Mouse (Mus musculus): ENCODE measurements at regions not wholly inside any gene's neighbourhood (a gene's known extent, or its start where the extent isn't known, plus 50 kb on each side); places are given as distances from the start of the nearest gene placed in this dataset.

DNA sequence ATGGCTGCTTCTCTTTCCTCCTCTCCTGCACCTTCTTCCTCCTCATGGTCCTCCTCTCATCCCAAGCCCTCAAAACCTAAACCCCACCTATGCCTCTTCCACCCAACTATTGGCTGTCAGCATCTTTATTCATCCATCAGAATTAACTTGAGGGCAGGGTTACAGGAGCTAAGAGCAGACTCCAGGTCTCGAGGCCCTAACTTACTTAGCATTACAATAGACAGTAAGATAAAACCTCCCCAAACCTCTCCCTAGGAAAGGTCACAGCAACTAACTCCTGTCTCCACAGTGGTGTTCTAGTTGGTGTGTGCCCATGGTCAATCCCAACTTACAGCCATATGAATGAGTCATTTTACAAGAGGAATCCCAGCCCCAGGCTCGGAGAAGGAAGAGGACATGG is 88.3 kb upstream of the Rpl38 start:
- no peaks in the 10 kb centered on the region for H3K4me1 ChIP-seq (ENCODE audit: control insufficient read depth, insufficient read depth, low read length)
- H3K4me2 ChIP-seq (ENCODE audit: low read depth, low read length): no peak overlapping the region
- H3K4me3 ChIP-seq (replicated peaks; ENCODE audit: low read length): no peak overlapping the region
- no peak overlapping the region for H3K9ac ChIP-seq (ENCODE audit: low read length)
- H3K27ac ChIP-seq (ENCODE audit: low read length): no peak overlapping the region
- no peaks in the 10 kb centered on the region for H3K27me3 ChIP-seq (ENCODE audit: control insufficient read depth, insufficient read depth, low read length)
- peaks cover 5% of the 10 kb centered on the region for H3K9me3 ChIP-seq (replicated peaks; ENCODE audit: control insufficient read depth, low read length)
- 77% methylated on average over 2 of the region's 2 CpGs for WGBS
- no peaks in the 10 kb centered on the region for H3K36me3 ChIP-seq (ENCODE audit: control insufficient read depth, insufficient read depth, low read length)
- ATAC-seq (ENCODE audit: insufficient read depth, low FRiP score): no peak

DNA sequence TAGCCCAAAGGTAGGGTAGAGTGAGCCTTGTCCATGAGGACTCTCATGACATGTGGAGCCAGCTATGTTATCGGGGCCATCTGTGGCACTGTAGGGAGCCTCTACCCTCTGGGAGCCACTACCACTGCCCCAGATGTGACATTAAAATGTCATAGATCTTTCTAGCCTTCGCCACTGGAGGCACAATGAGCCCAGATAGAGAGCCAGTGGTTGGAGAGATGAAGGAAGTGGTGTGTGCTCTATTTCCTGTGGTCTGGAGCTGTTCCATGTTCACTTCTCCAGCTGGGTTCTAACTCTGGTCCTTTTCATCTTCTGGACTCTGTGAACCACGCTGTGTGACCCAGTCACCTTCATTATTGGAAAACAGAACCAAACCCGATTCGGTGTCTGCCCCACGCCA is 89.8 kb upstream of the Rpl38 start:
- no peak overlapping the region for H3K27ac ChIP-seq (ENCODE audit: low read length)
- no peak overlapping the region for H3K4me3 ChIP-seq (replicated peaks; ENCODE audit: low read length)
- H3K9ac ChIP-seq (ENCODE audit: low read length): no peak overlapping the region
- H3K36me3 ChIP-seq (ENCODE audit: control insufficient read depth, insufficient read depth, low read length): no peaks in the 10 kb centered on the region
- no peaks in the 10 kb centered on the region for H3K4me1 ChIP-seq (ENCODE audit: control insufficient read depth, insufficient read depth, low read length)
- H3K9me3 ChIP-seq (replicated peaks; ENCODE audit: control insufficient read depth, low read length): peaks cover 6% of the 10 kb centered on the region
- WGBS: 82% methylated on average over 6 of the region's 6 CpGs
- no peaks in the 10 kb centered on the region for H3K27me3 ChIP-seq (ENCODE audit: control insufficient read depth, insufficient read depth, low read length)
- H3K4me2 ChIP-seq (ENCODE audit: low read depth, low read length): no peak overlapping the region
- no peak; the same call in 1 of the 2 replicates for ATAC-seq (ENCODE audit: insufficient read depth, low FRiP score)

DNA sequence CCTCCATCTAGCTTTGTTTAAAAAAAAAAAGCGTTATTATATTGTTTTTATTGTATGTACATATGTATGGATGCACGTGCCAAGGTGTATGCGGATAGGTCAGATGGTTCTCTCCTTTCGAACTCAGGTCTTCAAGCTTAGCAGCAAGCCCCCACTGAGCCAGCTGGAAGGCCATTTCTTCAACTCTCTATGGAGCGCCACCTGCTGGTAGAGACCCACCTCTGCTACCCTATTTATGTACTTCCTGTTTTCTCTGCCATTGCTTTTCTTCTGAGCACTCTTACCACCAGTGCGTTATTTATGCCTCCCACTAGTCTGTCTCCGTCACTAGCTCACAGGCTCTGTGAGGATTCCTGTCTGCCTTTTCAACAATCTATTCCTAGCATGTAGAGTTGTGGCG is 91.5 kb upstream of the Rpl38 start:
- H3K9me3 ChIP-seq (replicated peaks; ENCODE audit: control insufficient read depth, low read length): peaks cover 6% of the 10 kb centered on the region
- no peak overlapping the region for H3K4me3 ChIP-seq (replicated peaks; ENCODE audit: low read length)
- no peak for ATAC-seq (ENCODE audit: insufficient read depth, low FRiP score)
- H3K4me1 ChIP-seq (ENCODE audit: control insufficient read depth, insufficient read depth, low read length): no peaks in the 10 kb centered on the region
- H3K4me2 ChIP-seq (ENCODE audit: low read depth, low read length): no peak overlapping the region
- H3K36me3 ChIP-seq (ENCODE audit: control insufficient read depth, insufficient read depth, low read length): no peaks in the 10 kb centered on the region
- H3K27ac ChIP-seq (ENCODE audit: low read length): no peak overlapping the region
- H3K9ac ChIP-seq (ENCODE audit: low read length): no peak overlapping the region
- no peaks in the 10 kb centered on the region for H3K27me3 ChIP-seq (ENCODE audit: control insufficient read depth, insufficient read depth, low read length)
- WGBS: 81% methylated on average over 8 of the region's 8 CpGs

DNA sequence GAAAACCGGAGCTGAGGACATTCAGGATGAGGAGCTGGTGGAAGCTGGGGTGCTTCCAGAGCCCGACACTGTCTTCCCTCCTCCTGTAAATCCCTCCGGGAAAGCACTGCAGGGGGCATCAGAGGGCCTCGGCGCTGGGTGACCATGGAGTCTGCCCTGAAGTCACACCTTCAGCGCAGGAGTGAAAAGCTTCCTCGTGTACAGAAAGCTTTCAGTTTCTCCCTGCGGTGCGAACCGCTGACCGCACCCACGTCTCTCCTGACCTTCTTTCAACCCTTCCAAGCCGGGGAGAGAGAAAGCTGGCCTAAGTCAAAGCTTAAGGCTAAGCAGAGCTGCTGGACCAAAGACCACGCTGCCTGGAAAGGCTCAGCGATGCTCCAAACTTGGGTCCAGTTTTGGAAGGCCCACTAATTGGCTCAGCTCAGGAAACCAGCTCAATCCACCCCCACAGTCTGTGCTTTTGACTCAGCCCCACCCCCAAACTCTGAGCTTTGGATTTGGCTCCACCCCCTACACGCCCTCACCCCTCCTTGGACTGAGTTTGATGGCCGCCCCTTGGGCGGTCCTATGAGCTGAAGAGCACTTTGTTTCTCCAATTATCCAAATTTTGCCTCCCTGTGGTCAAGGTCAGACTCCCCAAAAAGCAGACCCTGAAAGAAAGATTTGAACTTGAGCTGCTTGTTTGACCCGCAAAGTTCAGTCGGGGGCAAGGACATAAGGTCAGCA is 97.0 kb upstream of the Rpl38 start:
- WGBS: 24% methylated on average over 20 of the region's 20 CpGs
- Histone ChIP-seq H3K9me3 (replicated peaks; ENCODE audit: control insufficient read depth, low read length) (peaks cover 6% of the 10 kb centered on the region), H3K4me1 (ENCODE audit: control insufficient read depth, insufficient read depth, low read length) (0 out of 2 replicates have a peak, but pooled peaks cover 6% of the 10 kb centered on the region), H3K27me3 (ENCODE audit: control insufficient read depth, insufficient read depth, low read length) (peaks cover 4% of the 10 kb centered on the region), H3K36me3 (ENCODE audit: control insufficient read depth, insufficient read depth, low read length) (no peaks in the 10 kb centered on the region), H3K9ac (ENCODE audit: low read length) (no peak overlapping the region), H3K27ac (ENCODE audit: low read length) (no peak overlapping the region), H3K4me2 (ENCODE audit: low read depth, low read length) (peak overlapping the region; percentile 35; the same call in 1 of the 2 replicates), H3K4me3 (replicated peaks; ENCODE audit: low read length) (peak overlapping the region; percentile 15; the same call in 1 of the 2 replicates)
- no peak; the same call in 1 of the 2 replicates for ATAC-seq (ENCODE audit: insufficient read depth, low FRiP score)

DNA sequence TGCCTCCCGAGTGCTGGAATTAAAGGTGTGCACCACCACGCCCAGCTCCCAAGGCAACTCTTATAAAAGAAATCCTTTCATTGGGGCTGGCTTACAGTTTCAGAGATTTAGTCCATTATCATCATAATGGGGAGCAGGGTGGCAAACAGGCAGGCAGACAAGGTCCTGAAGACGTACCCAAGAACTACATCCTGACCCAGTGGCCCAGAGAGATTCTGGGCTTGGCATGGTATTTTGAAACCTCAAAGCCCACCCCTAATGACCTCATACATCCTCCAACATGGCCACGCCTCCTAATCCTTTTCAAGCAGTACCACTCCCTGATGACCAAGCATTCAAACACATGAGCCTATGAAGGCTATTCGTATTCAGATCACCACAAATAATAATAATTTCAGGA is 98.2 kb upstream of the Rpl38 start:
- no peak overlapping the region for H3K4me3 ChIP-seq (replicated peaks; ENCODE audit: low read length)
- WGBS: 96% methylated on average over 5 of the region's 5 CpGs
- 0 out of 2 replicates have a peak, but pooled peaks cover 6% of the 10 kb centered on the region for H3K4me1 ChIP-seq (ENCODE audit: control insufficient read depth, insufficient read depth, low read length)
- no peak for ATAC-seq (ENCODE audit: insufficient read depth, low FRiP score)
- no peak overlapping the region for H3K4me2 ChIP-seq (ENCODE audit: low read depth, low read length)
- peaks cover 4% of the 10 kb centered on the region for H3K9me3 ChIP-seq (replicated peaks; ENCODE audit: control insufficient read depth, low read length)
- H3K27me3 ChIP-seq (ENCODE audit: control insufficient read depth, insufficient read depth, low read length): peaks cover 4% of the 10 kb centered on the region
- H3K36me3 ChIP-seq (ENCODE audit: control insufficient read depth, insufficient read depth, low read length): no peaks in the 10 kb centered on the region
- H3K27ac ChIP-seq (ENCODE audit: low read length): no peak overlapping the region
- H3K9ac ChIP-seq (ENCODE audit: low read length): no peak overlapping the region

GRCm38 (mm10) chr11:114567814-114568800 is 100.2 kb upstream of the Rpl38 start:
- Histone ChIP-seq H3K27ac (ENCODE audit: low read length) (no peak overlapping the region), H3K9ac (ENCODE audit: low read length) (no peak overlapping the region), H3K4me1 (ENCODE audit: control insufficient read depth, insufficient read depth, low read length) (peaks cover 6% of the 10 kb centered on the region; the same call in 1 of the 2 replicates), H3K4me2 (ENCODE audit: low read depth, low read length) (no peak overlapping the region), H3K27me3 (ENCODE audit: control insufficient read depth, insufficient read depth, low read length) (peaks cover 4% of the 10 kb centered on the region), H3K36me3 (ENCODE audit: control insufficient read depth, insufficient read depth, low read length) (no peaks in the 10 kb centered on the region), H3K9me3 (replicated peaks; ENCODE audit: control insufficient read depth, low read length) (peaks cover 9% of the 10 kb centered on the region; the same call in 1 of the 2 replicates), H3K4me3 (replicated peaks; ENCODE audit: low read length) (no peak overlapping the region)
- ATAC-seq (ENCODE audit: insufficient read depth, low FRiP score): no peak
- WGBS: 13% methylated on average over 21 of the region's 21 CpGs

- H3K9ac ChIP-seq (ENCODE audit: low read length): no peak overlapping the region
- ATAC-seq (ENCODE audit: insufficient read depth, low FRiP score): no peak
- H3K4me2 ChIP-seq (ENCODE audit: low read depth, low read length): no peak overlapping the region
- H3K4me3 ChIP-seq (replicated peaks; ENCODE audit: low read length): no peak overlapping the region
- 14% methylated on average over 20 of the region's 20 CpGs for WGBS
- H3K27ac ChIP-seq (ENCODE audit: low read length): no peak overlapping the region
- H3K9me3 ChIP-seq (replicated peaks; ENCODE audit: control insufficient read depth, low read length): peaks cover 9% of the 10 kb centered on the region; the same call in 1 of the 2 replicates
- H3K36me3 ChIP-seq (ENCODE audit: control insufficient read depth, insufficient read depth, low read length): no peaks in the 10 kb centered on the region
- H3K4me1 ChIP-seq (ENCODE audit: control insufficient read depth, insufficient read depth, low read length): peaks cover 6% of the 10 kb centered on the region; the same call in 1 of the 2 replicates
- peaks cover 4% of the 10 kb centered on the region for H3K27me3 ChIP-seq (ENCODE audit: control insufficient read depth, insufficient read depth, low read length)
These were observed 101.1 kb upstream of the Rpl38 start for GRCm38 (mm10) chr11:114567045-114567780.

DNA sequence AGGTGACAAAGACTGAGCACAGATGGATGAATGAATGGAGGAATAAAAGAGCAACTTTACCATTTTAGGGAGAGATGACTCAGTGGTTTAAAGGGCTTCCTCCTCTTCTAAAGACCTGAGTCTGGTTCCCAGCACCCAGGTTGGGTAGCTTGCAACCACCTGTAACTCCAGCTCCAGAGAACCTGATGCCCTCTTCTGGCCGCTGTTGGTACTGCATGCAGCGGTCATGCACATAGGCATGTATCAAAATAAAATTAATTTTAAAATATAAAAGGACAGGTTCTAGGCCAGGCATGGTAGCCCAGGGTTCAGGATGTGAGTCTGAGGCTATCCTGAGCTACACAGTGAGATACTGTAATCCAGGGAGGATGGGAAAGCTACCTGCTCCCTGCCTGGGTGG is 103.4 kb upstream of the Rpl38 start:
- Histone ChIP-seq H3K27ac (ENCODE audit: low read length) (no peak overlapping the region), H3K27me3 (ENCODE audit: control insufficient read depth, insufficient read depth, low read length) (peaks cover 6% of the 10 kb centered on the region), H3K9ac (ENCODE audit: low read length) (no peak overlapping the region), H3K9me3 (replicated peaks; ENCODE audit: control insufficient read depth, low read length) (peaks cover 9% of the 10 kb centered on the region; the same call in 1 of the 2 replicates), H3K4me3 (replicated peaks; ENCODE audit: low read length) (no peak overlapping the region), H3K4me1 (ENCODE audit: control insufficient read depth, insufficient read depth, low read length) (peaks cover 6% of the 10 kb centered on the region; the same call in 1 of the 2 replicates), H3K4me2 (ENCODE audit: low read depth, low read length) (no peak overlapping the region), H3K36me3 (ENCODE audit: control insufficient read depth, insufficient read depth, low read length) (no peaks in the 10 kb centered on the region)
- 88% methylated on average over 2 of the region's 2 CpGs for WGBS
- ATAC-seq (ENCODE audit: insufficient read depth, low FRiP score): no peak

Data from stomach, embryonic 16.5 days (tissue).